Mouse (Mus musculus) forebrain, embryonic 14.5 days (tissue): ENCODE measurements around the gene Cttnbp2nl. TPM values are rescaled to one million over a fixed set of nuclear protein-coding genes. Genes with fewer than 3 reads are reported as not detected.

Experiments
- ATAC-seq: fragments of 200-750 bp; cut with Nextera tagmentation; 2 replicates; pipeline ENCODE4 v1.8.0; 2017; ENCODE audit warnings: mild to moderate bottlenecking, moderate library complexity
- DNase-seq: peaks from one replicate; pipeline ENCODE4 v3.0.0-alpha.2; 2015; ENCODE audit warnings: low spot score
- H3K27ac ChIP-seq: fragments of 300-500 bp; sonication (generic); 2 replicates; pipeline ENCODE4 v1.5.1; 2014; ENCODE audit warnings: low read depth, mild to moderate bottlenecking, control low read depth, low read length, moderate library complexity
- H3K27me3 ChIP-seq: fragments of 300-500 bp; sonication (generic); replicated peaks from 2 replicates; pipeline ENCODE4 v1.6.1; 2014; ENCODE audit warnings: low read length, control low read depth, mixed read lengths; ENCODE audit not compliant: control insufficient read depth, insufficient read depth
- H3K36me3 ChIP-seq: fragments of 300-500 bp; sonication (generic); 2 replicates; pipeline ENCODE4 v1.6.1; 2014; ENCODE audit warnings: low read length, control low read depth; ENCODE audit not compliant: control insufficient read depth, insufficient read depth
- H3K4me1 ChIP-seq: fragments of 300-500 bp; sonication (generic); 2 replicates; pipeline ENCODE4 v1.6.1; 2014; ENCODE audit warnings: antibody characterized with exemption, low read length, control low read depth; ENCODE audit not compliant: control insufficient read depth, insufficient read depth
- H3K4me2 ChIP-seq: fragments of 300-500 bp; sonication (generic); 2 replicates; pipeline ENCODE4 v1.6.1; 2014; ENCODE audit warnings: mild to moderate bottlenecking, control low read depth, low read length
- H3K4me3 ChIP-seq: fragments of 300-500 bp; sonication (generic); 2 replicates; pipeline ENCODE4 v1.5.1; 2014; ENCODE audit warnings: low read depth, low read length, control low read depth
- H3K9ac ChIP-seq: fragments of 300-500 bp; sonication (generic); 2 replicates; pipeline ENCODE4 v1.6.1; 2014; ENCODE audit warnings: mild to moderate bottlenecking, low read length, control low read depth, moderate library complexity
- H3K9me3 ChIP-seq: fragments of 300-500 bp; sonication (generic); replicated peaks from 2 replicates; pipeline ENCODE4 v1.6.1; 2016; ENCODE audit warnings: low read length, control low read depth, mixed read lengths; ENCODE audit not compliant: control insufficient read depth
- WGBS: fragments of 180-500 bp; shearing (Covaris S2); extraction: QIAGEN DNeasy Blood & Tissue Kit; methylation state at CpG from one replicate; pipeline ENCODE4 v1.1.7; 2014; 5-methylcytosine and 5-hydroxymethylcytosine counted together
- polyA plus RNA-seq: library from polyadenylated mRNA; unstranded; fragments of >200 nt; fragmentation: Nextera tagmentation; extraction: Ambion mirVana; gene quantifications from 2 replicates; pipeline ENCODE4 v1.2.1, GENCODE M21; 2014

Gene Cttnbp2nl
- polyA plus RNA-seq, 1 experiment from 2014 or later: 42.8 TPM

DNA sequence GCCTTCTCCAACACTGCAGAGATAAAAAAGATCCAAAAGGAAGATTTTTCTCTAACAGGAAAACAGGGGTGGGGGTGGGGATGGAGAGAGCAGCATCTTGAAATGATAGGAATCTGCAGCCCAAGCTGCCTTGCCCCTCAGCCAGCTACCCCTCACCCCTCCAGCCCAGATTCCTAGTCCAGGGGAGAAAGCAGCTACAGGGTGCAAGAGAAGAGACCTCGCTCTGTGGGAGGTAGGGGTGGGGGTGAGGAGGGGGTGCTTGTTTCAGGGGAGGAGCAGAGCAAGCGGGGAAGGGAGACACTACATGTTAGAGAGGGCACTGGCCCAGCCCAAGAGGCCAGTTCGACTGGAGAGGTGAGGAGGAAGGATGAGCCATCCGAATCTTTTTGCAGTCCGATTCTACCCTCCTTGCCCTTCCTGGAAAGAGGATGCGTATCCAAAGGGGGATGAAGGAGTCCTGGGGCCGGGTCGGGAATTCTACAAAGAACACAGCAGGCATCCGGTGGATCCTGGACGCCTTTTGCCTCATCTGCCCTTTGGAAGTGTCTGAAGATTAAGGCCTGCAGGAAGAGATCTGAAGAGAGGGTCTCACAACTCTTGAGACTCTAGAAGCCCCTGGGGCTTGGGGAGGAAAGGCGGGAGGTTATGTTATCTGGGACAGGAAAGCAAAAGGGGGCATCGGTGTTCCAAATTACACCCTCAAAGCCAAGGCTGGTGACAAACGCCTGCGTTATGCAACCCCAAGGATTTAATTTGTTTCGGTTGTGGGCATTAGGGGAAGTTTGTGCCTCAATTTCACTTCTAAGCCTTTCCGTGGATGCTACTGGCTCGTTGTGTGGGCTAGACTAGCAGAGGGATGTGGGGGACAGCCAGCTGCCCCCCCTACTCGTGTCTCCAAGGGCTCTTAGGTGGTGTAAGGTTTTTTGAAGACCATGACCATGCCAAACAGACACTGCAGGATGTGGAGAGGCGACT lies 92.6 kb downstream of the Cttnbp2nl start:
- H3K9me3 ChIP-seq: no peaks in the 10 kb centered on the region
- ATAC-seq: no peak
- H3K27me3 ChIP-seq: peaks cover 51% of the 10 kb centered on the region
- WGBS: 7% methylated on average over 19 of the region's 19 CpGs
- H3K4me3 ChIP-seq: no peak overlapping the region
- peaks cover 3% of the 10 kb centered on the region; the same call in 1 of the 2 replicates for H3K4me1 ChIP-seq
- no peak overlapping the region for H3K27ac ChIP-seq
- DNase-seq: no peak
- H3K4me2 ChIP-seq: no peak overlapping the region
- 0 out of 2 replicates have a peak, but pooled peaks cover 2% of the 10 kb centered on the region for H3K36me3 ChIP-seq
- H3K9ac ChIP-seq: no peak overlapping the region

DNA sequence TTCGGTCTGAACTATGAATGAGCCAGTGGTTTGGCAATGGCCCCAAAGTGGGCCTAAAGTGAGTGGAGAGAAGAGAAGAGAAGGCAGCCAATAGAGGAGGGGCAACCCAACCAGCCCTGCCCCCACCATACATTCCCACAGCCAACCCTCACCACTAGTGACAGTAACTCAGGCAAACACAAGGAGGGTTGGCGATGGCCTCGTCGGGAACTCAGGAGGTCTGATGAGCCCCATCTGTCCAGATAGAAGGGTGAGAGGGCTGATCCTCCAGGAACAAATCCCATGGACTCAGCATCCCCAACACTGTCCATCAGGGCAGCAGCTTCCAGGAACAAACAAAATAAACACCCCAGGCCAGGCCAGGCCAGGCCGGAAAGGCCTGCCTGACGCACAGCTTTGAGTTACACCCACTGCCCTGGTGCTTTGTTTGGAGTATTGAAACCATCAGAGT lies 96.8 kb downstream of the Cttnbp2nl start:
- H3K4me2 ChIP-seq: no peak overlapping the region
- H3K9ac ChIP-seq: no peak overlapping the region
- H3K9me3 ChIP-seq: no peaks in the 10 kb centered on the region
- DNase-seq: no peak
- peaks cover 10% of the 10 kb centered on the region; the same call in 1 of the 2 replicates for H3K36me3 ChIP-seq
- WGBS: 93% methylated on average over 6 of the region's 6 CpGs
- H3K27me3 ChIP-seq: peaks cover 19% of the 10 kb centered on the region
- no peak overlapping the region for H3K4me3 ChIP-seq
- no peak for ATAC-seq
- no peak overlapping the region for H3K27ac ChIP-seq
- no peaks in the 10 kb centered on the region for H3K4me1 ChIP-seq

DNA sequence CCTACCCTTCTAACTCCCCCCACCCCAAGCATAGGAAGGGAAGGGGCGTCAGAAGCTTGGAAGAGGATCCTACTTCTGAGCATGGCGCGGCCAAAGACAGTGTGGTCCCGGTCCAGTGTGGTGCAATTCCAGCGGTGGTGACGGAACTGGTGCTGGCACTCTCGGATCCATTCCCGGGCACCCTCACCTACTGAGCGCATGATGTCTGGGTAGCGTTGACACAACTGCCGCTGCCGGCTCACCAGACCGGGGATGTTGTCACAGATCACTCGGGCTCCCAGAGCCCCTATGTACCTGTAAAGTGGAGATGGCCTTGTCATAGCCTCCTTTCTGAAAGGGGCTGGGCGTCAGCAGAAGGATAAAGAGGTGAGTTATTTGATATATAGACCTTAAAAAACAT lies 98.4 kb downstream of the Cttnbp2nl start:
- DNase-seq: no peak
- WGBS: 93% methylated on average over 15 of the region's 15 CpGs

DNA sequence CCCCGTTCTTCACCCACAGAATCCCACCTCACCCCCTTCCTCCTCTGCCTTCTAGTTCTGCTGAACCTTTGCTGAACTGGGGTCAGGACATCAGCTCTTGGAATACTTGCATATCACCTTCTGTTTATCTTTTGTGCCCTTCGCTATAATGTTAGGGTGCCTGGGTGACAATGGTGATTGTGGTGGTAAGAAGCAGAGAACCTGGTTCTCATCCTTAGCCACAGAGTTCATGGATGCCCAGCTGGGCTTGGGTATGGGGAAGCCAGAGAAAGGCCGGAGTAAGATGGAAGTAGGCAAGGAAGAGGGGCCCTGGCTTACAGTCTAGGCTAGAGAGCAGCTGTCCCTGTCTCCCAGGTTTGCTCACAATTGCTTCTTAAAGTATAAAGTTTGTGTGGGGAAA lies 98.8 kb downstream of the Cttnbp2nl start:
- H3K27me3 ChIP-seq: peaks cover 3% of the 10 kb centered on the region; the same call in 1 of the 2 replicates
- H3K36me3 ChIP-seq: peaks cover 20% of the 10 kb centered on the region
- ATAC-seq (no peak), DNase-seq (no peak)
- H3K4me3 ChIP-seq: no peak overlapping the region
- no peak overlapping the region for H3K27ac ChIP-seq
- H3K4me1 ChIP-seq: no peaks in the 10 kb centered on the region
- 82% methylated on average over 3 of the region's 3 CpGs for WGBS
- no peaks in the 10 kb centered on the region for H3K9me3 ChIP-seq
- no peak overlapping the region for H3K9ac ChIP-seq
- H3K4me2 ChIP-seq: no peak overlapping the region

More for the DNA sequence above, 98.4 kb downstream of the Cttnbp2nl start:
- no peak for ATAC-seq
- Histone ChIP-seq H3K4me2 (no peak overlapping the region), H3K4me1 (no peaks in the 10 kb centered on the region), H3K27me3 (peaks cover 3% of the 10 kb centered on the region), H3K27ac (no peak overlapping the region), H3K9ac (no peak overlapping the region), H3K9me3 (no peaks in the 10 kb centered on the region), H3K4me3 (no peak overlapping the region), H3K36me3 (peaks cover 20% of the 10 kb centered on the region)

DNA sequence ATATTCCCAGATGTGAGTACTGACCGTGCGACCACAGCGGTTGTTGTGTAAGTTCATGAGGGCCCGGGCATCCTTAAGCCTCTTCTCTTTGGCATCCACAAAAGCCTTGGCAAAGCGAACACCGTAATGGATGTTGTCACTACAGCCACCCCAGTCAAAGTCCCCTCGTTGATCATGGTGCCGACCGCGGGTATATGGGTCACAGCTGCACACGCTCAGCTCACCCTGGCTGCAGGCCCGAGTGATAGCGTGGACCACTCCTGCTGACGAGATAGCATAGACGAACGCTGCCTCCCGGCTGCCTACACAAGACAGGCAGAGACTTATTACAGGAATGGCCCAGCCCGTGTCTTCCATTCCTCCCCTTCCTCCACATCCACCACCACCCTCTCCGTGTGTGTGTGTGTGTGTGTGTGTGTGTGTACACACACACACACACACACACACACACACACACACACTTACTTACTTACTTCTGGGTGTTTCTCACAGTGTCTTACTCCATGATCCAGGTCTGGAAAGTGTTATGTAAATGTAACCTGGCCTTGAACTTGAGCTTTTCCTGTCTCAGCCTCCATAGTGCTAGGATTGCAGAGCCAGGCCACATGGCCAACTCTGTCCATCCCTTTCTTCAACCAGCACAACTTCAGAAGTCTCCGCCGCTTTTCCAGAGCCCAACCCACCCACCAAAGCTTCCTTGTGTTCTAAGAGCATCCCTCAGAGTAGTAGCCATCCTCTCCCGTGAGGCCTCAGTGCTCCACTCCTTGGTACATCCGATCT lies 99.9 kb downstream of the Cttnbp2nl start:
- H3K9me3 ChIP-seq: no peaks in the 10 kb centered on the region
- H3K9ac ChIP-seq: no peak overlapping the region
- H3K4me1 ChIP-seq: no peaks in the 10 kb centered on the region
- no peak for ATAC-seq
- 94% methylated on average over 22 of the region's 23 CpGs for WGBS
- H3K4me3 ChIP-seq: no peak overlapping the region
- H3K27ac ChIP-seq: no peak overlapping the region
- H3K4me2 ChIP-seq: no peak overlapping the region
- DNase-seq: no peak
- no peaks in the 10 kb centered on the region; the same call in 1 of the 2 replicates for H3K27me3 ChIP-seq
- H3K36me3 ChIP-seq: peaks cover 20% of the 10 kb centered on the region

Other genes with a start within 250 kb of the Cttnbp2nl start
- 4.7 and 4.9 TPM in 2 replicates for gene Mov10, start 234.6 kb downstream of the Cttnbp2nl start, polyA plus RNA-seq
- gene St7l, start 189.1 kb downstream of the Cttnbp2nl start, polyA plus RNA-seq: 37.8 and 38.3 TPM in 2 replicates
- gene Capza1, start 188.6 kb downstream of the Cttnbp2nl start, polyA plus RNA-seq: 207 and 217 TPM in 2 replicates
- 0.38 and 0.83 TPM in 2 replicates for gene Wnt2b, start 91.2 kb downstream of the Cttnbp2nl start, polyA plus RNA-seq
- gene 4930564D02Rik, start 13.7 kb upstream of the Cttnbp2nl start, polyA plus RNA-seq: not detected in 2 replicates